Mouse (Mus musculus) embryo, embryonic 11 days (tissue): ENCODE data around the gene Otog.

Experiments used
- DNase-seq: peaks from one replicate; pipeline ENCODE4 v3.0.0-alpha.2; 2015

The Otog gene

DNA sequence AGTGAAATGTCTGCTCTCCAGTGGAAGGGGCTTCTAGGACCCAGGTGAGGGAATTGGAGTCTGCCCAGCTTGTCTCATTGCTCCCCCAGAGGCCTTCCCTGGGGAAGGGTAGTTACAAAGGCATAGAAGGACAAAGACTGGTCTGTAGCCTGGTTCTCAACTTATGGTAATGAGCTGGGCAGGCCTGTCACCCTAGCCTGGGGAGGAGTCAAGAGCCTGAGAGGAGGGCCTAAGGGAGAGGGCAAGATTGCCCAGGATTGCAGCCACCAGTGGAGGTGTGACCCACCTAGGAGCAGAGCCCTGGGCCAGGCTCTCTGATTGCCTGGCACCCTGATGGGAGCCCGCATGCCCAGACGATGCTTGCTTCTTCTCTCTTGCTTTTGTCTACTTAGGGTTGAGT lies at the start of gene Otog:
Gene Otog (plus strand): TSS at position 292 of the 400 bp plus-strand sequence.
- DNase-seq = no peak

DNA sequence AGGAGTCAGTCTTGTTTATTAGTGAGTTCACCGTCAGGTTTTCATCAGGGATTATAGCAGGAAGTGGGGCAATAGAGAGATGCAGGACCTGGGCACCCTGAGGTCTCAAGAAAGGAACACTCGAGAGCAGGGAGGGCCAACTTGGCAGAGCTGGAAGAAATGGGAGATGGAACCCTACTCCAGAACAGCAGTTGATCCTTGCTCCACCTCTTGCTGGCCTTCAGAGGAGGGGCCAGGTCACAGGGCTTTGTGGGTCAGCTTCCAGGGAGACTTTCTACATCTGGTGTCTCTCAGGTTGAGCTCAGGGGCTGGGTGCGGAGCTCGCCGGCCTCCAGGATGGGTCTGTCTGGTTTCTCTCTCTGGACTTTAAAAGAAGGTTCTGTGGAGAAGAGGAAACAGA lies 45.4 kb upstream of the Otog start:
- no peak for DNase-seq

DNA sequence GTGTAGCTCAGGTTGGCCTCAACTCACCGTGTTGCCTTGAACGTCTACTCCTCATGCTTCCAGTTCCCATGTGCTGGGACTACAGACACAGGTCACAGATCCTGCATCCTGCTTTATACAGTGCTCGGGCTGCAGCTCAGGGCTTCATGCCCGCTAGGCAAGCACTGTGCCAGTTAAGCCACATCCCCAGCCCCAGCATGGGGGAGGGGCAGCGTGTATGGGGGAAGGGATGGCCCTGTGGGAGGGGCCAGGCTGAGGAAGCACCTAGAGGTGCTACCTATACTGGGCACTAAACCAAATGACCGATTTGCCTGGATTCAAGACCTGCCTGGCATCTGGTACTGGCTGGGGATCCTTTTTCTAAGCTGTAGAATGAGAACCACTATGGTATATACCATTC lies 40.8 kb upstream of the Otog start:
- DNase-seq = no peak

DNA sequence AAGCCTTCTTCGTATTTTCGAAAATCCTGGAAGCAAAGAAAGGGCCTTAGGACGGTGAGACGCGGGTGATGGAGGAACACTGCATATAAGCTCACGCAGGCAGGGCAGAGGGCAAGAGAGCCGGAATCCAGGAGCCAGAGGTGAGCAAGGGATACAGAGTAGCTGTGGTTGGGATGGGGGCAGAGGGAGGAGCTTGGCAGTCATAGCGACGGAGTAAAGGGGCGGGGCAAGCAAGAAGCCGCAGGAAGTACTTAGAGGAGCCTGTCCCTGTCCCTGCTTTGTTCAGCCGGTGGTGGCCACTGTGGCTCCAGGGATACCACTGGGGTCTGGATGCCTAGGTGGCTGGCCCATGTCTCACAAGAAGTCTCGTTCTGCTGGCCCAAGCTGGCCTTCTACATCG lies 39.1 kb upstream of the Otog start:
- peak; percentile 74 for DNase-seq

DNA sequence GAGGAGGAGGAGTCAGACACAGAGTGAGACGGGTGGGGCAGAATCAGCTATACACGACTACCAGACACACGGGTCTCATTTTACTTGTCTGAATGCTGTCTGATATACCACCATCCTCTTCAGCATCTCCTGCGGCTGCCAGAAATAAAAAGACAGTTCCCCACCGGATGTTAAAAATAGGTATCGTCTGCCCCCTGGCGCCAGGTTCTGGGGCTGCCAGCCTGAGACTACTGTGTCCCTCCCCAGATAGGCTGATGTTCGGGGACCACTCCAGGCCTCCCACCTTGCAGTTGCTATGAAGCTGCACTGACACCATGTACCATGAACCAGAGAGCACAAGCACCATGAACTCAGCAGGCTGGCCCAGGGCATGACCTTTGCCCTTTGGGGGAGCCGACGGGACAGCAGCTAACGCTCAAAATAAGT lies 36.7 kb upstream of the Otog start:
- peak; percentile 64 for DNase-seq

DNA sequence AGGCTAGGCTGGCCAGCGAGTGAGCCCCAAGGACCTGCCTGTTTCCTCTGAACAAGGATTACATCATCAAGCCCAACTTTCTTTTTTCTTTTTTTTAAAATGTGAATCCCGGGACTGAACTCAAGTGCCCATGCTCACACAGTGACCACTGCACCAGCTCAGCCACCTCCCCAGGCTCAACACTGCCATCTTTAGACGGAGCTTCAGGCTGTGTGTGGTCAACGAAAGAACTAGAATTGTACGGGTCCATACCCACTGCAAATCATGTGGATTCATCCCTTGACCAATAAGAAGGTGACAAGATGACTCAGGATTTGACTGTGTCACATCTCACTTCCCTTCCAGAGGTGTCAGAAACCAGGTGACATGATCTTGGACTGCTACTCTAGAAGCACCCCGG lies 36.0 kb upstream of the Otog start:
- no peak for DNase-seq

DNA sequence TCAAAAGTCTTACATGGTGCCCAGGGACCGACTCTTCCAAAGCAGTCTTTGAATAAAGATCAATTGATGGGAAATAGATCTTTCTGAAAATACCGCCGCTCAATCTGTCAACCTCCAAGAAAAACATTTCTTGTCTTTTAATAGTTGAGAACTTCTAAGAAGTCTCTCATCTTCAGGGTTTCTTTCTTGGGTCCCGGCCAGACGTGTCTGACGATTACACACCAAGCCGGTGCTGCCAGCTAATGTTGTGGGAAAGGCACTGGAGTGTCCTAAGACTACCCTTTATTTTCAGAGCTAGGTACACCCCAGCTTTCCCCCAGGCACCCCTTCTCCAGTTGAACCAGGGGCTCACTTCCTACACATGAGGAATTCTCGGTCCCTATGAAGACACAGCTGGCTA lies 32.7 kb upstream of the Otog start:
- no peak for DNase-seq

DNA sequence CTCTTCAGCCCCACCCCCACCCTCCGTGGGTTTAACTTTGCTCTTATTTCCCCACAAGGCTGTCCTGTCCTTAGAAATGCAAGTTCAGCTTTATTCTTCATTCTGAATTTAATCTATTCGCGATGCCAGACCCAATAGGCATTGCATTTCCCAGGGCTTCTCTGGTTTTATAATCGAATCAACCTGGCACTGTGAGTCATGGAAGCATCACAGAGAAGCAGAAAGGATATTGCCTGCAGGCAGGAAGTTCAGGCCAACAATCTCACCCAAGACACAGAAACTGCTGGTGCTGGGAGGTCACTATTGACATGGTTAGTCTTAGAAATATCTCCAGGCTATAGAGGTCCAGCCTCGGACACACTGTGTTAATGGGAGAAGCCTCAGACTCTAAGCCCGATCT lies 30.5 kb upstream of the Otog start:
- DNase-seq = no peak

DNA sequence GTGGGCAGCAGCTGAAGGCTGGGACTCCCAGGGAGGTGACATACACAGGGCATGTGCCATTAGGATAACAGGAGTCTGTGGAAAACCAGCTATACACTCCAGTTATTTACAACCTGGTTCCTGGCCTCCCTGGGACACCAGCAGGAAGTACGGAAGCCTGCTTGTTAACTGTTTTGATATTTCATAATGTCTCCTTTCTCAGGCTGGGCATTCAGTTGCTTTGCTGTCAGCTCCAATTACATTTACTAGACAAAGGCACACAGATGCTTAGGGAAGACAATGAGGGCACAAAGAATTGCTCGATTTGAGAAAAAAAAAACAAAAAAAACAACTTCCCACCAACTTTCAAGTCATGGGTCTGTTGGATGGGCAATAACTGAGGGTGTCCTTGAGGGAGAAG lies 24.3 kb upstream of the Otog start:
- no peak for DNase-seq

DNA sequence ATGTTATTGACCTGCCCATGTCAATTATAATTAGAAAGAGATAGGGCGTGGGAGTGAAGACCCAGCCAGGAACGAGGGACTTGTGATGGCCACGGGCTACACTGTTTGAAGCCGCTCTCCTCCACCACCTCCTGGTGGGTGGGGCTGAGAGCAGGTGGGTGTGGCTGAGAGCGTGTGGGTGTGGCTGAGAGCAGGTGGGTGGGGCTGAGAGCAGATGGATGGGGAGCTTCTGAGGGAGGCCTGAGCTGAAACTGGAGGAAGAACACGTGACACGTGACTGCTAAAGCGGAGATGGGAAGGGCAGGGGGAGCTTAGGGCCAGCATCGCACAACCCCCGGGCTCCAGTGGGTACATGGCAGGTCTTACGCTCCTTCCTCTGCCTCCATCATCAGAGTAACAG lies 22.4 kb upstream of the Otog start:
- peak; percentile 59 for DNase-seq

DNA sequence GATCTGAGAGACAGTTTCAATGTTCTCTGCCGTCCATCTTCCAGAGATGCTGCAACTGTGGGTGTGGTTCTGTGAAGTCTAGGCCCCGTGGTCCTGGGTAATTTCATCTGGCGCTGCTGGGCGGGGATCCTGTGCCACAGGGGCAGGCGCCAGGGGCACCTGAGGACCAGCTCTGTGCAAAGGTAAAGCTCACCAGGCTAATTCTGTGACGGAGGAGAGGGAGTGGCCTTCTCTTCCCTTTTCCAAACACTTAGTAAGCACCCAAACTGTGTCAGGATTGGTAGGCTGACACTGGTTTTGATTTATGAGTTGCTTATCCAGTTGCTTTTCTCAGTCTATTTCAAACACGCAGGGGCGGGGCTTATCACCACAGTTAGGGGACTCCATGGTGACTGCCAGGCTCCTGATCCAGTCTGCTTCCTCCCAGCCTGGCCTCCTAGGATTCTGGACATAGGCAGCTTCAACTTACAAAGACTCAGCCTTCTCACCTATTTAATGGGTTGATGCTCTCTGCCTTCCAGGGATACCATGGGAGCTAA lies 20.1 kb upstream of the Otog start:
- DNase-seq = no peak

DNA sequence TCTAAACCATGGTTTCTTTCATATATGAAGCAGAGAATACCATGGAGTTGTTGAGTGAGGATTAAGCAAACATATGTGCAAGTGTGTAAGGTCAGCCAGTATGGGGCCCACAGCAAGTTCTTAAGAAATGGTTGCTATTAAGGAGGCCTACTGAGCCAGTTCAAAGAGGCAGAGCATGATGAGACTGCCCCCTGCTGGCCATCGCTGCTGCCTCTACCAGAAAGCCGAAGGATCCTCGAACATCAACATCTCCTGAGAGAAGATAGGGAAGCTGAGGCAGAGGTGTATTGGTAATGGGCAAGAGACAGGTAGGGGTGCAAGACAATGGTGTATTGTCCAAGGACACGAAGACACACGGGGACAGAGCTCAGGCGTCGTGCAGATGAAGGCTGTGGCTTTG lies 14.5 kb upstream of the Otog start:
- DNase-seq = peak; percentile 70

DNA sequence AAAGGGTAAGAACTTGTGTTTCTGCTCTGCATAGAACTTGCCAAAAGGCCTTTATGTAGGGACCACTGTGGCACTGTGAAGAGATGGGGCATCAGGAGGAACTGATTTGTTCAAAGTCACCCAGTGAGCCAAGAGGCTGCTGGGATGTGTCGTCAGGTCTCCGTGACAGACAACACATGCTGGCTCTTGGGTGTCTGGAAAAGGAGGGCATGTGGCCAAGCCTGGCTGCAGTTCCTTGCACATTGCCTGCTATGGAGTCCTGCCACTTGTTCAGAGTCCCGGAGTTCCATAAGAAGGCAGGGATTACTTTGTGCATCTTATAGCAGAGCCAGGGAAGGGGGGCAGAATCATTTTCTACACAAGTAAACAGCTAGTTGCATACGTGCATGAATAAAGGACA lies 13.9 kb upstream of the Otog start:
- no peak for DNase-seq

DNA sequence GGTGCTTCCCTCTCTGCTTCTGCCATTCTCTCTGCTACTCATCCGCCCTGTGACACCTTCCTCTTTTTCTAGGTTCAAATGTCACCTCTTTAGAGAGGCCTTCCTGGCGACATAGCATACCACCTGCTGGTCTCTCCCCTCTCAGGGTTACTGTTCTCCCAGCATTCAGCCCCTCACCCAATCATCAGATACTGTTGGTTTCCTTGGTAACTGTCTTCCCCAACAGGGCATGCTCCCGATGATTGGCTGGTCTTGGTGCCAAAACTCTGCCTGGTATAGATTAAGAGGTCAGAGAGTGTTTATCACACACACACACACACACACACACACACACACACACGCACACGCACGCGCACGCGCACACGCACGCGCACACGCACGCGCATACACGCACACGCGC lies 4.8 kb upstream of the Otog start:
- DNase-seq = no peak

DNA sequence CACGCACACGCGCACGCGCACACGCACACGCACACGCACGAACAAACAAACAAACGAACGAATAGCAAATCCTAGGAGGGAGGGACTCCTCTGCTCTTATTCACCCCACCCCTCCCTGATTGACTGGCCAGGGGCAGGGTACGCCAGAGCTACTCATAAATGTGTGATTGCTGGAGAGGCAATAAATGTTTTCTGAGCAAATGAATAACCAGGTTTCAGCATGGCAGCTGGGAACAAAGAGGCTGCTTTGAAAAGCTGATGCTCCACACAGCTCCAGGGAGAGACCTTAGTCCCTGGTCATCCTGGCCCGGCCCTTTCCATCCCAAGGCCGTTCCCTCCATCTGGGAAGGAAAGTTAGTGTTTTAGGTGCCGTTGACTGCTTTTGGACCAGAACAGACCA lies 4.4 kb upstream of the Otog start:
- DNase-seq = no peak

DNA sequence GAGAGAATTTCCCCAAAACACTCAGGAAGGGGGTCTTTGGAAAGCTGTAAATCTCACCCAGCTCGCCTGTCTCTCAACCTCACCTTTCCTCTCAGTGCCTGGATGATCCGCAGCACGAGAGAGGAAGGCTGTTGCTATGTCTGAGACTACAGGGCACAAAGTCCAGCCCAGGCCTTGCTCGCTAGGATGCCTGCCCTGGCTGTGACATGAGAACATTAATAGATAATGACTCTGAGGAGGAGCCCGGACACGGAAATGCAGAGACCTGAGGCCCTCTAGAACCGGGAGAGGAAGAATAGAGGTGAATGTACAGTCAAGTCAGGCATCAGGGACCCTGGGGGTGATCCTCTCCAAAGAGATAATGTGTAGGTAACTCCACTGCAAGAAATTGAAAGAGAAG lies 3.6 kb upstream of the Otog start:
- no peak for DNase-seq

DNA sequence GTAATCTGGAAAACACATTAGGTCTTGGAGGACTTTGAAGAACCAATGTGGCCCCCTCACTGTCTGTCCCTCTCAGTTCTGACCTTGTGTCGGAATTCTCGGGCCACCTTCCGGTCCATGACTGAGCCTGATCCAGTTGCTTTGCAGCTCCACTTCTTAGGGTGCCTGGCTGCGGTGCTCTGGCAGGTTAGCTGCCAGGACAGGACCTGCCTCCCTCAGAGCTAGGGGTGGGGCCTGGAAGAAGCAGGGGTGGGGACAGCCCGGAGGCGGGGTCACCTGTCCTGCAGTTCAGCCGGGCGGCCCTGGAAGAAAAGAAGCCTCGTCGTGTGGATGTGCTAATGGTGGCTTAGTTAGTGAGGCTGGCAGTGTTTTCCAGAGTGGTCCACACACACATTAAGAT lies 2.4 kb upstream of the Otog start, which contains the start of gene Ush1c:
Gene Ush1c (minus strand): TSS at position 158 of the 400 bp plus-strand sequence.
- peak; percentile 34 for DNase-seq

DNA sequence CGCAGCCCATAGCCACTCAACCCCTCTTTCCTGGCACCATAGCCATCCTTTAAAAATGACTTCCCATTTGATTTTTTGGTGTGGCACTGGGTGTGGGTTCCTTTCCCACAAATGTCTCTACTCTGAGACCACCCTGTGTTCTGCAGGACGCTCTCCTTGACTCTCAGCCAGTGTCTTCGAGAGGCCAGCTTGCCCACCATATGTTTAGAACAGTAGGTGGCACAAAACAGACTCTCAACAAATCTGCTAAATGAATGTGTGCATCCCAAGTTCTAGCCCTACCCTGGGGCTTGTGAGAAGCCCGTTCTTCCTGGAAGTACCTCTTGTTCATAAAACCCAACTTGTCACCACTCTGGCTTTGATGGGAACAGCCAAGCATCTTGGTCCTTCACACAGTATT lies 696 bp upstream of the Otog start:
- DNase-seq = no peak

DNA sequence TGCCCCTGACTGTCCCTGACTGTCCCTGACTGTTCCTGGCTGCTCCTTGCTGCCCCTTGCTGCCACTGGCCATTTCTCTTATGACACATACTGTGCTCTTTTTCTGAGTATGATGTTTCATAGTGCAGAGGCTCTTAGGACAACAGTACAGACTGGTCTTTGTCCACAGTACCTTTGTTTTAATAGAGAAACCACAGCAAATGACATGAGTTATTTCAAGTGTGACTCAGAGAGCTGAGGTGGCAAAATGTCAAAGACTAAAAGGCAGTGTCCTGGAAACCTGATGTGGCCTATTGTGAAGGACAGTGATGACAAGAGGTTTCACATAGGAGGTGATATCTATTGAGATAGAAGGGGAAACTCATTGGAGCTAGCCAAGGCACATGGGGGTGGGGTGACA lies 6.1 kb downstream of the Otog start:
- DNase-seq = no peak

DNA sequence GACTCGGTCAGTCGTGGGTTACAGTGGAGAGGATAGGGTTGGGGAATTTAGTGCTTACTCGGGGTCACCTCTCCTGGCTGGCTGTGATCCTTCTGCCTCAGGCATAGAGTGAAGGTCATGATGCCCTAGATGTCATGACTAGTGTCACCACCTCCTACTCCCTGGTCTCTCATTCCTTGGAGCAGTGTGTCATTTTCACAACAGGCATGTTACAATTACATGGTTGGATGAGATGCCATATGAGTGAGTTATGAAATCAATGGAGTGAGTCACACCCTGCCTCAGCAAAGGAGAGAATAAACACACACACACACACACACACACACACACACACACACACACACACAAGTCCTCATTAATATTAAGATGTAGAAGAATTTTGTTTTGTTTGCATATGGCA lies 6.8 kb downstream of the Otog start:
- no peak for DNase-seq

DNA sequence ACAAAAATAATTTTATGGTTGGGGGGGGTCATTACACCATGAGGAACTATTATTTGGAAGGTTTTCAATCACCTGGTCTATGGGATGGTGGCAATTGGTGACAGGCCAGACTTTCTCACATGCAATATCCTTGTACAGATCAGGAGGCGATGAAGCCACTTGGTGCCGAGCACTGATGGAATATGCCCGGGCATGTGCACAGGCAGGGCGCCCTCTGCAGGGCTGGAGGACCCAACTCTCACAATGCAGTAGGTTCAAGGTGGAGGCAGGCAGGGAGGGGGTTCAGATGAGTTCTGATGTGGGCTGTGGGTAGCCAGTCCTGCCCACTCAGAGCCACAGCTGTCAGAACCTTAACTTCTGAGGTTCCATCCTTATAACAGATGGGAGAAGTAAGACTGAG lies 11.1 kb downstream of the Otog start:
- DNase-seq = no peak

DNA sequence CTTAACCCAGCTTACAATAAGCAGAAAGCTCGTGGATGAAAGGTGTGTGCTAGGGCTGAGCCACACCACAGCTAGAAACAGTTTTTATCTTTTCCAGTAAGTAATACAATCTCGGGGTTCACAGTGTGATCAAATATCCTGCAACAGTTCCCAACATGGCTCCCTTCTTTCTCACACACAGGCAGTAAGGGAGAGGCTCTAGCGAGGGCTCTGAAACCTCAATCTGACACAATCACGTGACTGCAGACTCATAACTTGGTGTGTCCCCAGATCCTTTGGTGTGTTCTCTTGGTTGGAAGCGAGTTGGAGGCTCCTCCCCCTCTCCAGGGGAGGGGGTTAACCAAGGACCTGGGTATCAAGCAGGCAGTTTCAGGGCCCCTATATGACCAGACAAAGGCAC lies 35.4 kb downstream of the Otog start:
- no peak for DNase-seq

DNA sequence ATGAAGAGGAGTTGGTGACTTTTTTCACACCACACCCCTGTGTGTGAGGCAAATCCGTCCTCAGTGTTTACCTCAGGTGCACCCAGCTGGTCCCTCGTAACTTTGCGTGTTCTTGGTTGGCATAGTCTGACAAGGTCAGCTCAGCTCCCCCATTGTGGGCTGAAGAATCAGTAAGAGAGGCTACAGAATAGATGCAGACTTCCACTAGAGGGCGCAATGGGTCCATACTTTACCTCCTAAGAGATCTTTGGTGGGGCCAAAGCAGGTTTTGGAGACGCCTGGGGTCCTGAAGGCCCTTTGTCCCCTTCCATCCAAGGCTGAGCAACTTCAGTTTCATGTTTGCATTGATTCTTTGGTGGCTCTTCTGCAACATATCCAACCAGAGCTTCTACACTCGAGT lies 39.2 kb downstream of the Otog start:
- DNase-seq = peak; percentile 88

DNA sequence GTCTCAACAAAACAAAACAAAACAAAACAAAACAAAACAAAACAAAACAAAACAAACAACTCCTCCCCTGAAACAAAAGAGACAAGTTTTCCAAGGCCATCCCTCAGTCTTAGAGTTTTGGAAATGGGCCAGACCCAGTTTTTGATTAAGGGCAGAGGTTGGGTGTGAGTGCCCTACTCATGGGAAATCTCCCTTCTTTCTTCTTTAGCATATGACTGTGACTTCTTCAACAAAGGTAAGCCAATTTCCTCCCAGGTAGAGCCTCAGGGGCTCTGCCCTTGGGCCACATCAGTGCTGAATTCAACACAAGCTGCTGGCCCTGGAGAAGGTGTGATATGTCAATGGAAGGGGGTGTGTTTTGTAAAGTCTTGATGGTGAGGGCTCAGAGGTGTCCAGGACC lies 40.1 kb downstream of the Otog start:
- no peak for DNase-seq

DNA sequence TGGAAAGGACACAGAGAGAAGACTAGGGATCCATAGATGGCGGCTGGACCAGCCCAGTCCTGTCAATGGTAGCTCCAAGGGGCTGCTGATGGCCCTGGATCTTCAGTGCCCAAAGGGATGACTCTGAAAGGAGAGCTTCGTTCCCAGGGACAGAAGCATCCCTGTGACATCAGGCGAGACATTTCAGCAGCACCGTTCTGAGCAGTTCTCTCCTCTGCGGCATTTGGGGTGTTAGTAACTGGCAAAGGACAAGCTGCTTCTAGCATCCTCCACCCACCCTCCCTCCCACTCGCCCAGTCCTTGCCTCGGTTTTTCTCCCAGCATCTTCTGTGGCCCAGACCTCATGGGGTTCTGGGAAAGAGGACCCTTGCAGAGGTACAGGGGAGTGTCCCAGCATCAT lies 41.5 kb downstream of the Otog start:
- no peak for DNase-seq

DNA sequence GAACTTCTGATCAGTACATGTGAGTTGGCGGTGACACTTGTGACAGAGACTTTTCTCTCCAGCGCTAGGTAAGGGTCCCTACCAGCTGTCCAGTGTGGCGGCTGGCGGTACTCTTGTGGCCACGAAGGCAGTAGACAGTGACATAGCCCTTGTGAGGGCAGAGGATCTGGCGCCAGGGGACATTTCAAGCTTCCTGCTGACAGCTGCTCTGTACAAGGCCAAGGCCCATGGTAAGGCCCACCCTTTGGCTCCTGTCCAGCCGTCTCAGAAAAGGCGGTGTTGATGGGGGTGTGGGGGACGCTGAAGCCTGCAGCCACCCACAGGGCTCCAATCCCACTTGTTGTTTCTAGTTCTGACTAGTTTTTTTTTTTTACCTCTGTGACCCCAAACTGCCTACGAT lies 42.9 kb downstream of the Otog start:
- DNase-seq = no peak
